Mouse (Mus musculus): Measurements from ENCODE around the gene Pitx3. TPM values are rescaled to one million over a fixed set of nuclear protein-coding genes. Genes with fewer than 3 reads are reported as not detected.
A peak's percentile ranks its signal among the peaks of the same experiment; 100 is the strongest.

Gene Pitx3
- not detected in 2 replicates for polyA plus RNA-seq (2012; rRNA removed)

DNA sequence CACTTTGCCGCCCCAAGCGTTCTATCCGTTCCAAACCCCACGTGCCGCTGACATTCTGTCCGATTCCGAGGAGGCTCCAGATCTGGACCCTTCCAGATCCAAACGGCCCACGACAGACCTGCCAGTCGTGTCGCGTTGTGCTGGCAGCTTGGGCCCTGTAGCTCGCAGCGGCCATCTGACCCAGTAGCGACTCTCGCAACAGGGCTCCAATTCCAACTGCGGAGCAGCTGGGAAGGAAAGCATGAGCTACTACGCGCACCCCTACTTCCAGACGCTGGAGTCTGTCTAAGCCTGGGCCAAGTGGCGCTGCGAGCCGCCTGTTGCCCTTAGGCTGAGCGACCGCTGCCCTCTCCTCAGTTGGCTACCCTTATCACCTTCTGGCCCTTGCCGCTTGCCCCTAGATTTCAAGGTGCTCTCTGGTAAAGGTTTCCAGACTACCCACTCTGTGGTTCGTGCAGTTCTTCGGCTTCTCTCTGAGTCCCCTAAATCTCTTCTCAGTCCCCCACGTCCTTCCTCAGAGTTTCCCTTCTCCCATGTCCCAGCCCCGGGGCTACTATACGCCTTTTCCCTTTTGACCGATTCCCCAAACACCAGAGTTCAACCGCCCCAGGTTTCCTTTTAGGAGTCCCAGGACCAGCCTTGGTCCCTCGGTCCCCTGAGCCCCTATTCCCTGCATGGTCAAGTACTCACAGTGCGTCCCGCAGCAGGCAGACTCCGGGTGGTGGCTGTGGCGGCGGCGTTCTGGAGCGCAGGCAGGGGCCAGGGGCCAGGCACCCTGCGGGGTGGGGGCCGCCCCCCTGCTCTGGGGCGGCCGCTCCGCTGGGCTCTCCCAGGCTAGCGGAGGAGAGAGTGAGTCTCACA, at the start of gene Pitx3:
Gene Pitx3 (minus strand): TSS at position 816 of the 861 bp plus-strand sequence.
- Histone ChIP-seq H3K27ac (ENCODE audit: insufficient read depth, low read length) (no peak within 1 kb of the TSS), H3K36me3 (ENCODE audit: control insufficient read depth, insufficient read depth, low read length) (no peaks in the 10 kb centered on the region), H3K4me1 (ENCODE audit: control insufficient read depth, insufficient read depth, insufficient read length) (peaks cover 7% of the 10 kb centered on the region), H3K27me3 (ENCODE audit: control insufficient read depth, insufficient read depth, low read length) (peaks cover 21% of the 10 kb centered on the region), H3K4me3 (ENCODE audit: extremely low read depth, insufficient read depth, insufficient read length) (peak within 1 kb of the TSS; percentile 48; the same call in 1 of the 2 replicates)
- TF ChIP-seq CTCF (IDR thresholded peaks at IDR 0.05; ENCODE audit: extremely low read depth, insufficient read depth, insufficient read length, insufficient replicate concordance) (no peak), POLR2A (IDR thresholded peaks at IDR 0.05; ENCODE audit: low read depth, low read length) (no peak)
- DNase-seq (ENCODE audit: low read depth in 1 of 2, low spot score in 2 of 2): no peak
- WGBS: 6% methylated on average over 46 of the region's 47 CpGs

GRCm38 (mm10) chr19:46187203-46187602, 39.1 kb upstream of the Pitx3 start:
- WGBS: 18% methylated on average over 2 of the region's 2 CpGs
- Histone ChIP-seq H3K4me1 (ENCODE audit: control insufficient read depth, insufficient read depth, insufficient read length) (no peaks in the 10 kb centered on the region; the same call in 1 of the 2 replicates), H3K27me3 (ENCODE audit: control insufficient read depth, insufficient read depth, low read length) (no peaks in the 10 kb centered on the region), H3K27ac (ENCODE audit: insufficient read depth, low read length) (no peak overlapping the region), H3K4me3 (ENCODE audit: extremely low read depth, insufficient read depth, insufficient read length) (no peak overlapping the region), H3K36me3 (ENCODE audit: control insufficient read depth, insufficient read depth, low read length) (no peaks in the 10 kb centered on the region)
- TF ChIP-seq CTCF (IDR thresholded peaks at IDR 0.05; ENCODE audit: extremely low read depth, insufficient read depth, insufficient read length, insufficient replicate concordance) (no peak), POLR2A (IDR thresholded peaks at IDR 0.05; ENCODE audit: low read depth, low read length) (no peak)
- DNase-seq (ENCODE audit: low read depth in 1 of 2, low spot score in 2 of 2): no peak

DNA sequence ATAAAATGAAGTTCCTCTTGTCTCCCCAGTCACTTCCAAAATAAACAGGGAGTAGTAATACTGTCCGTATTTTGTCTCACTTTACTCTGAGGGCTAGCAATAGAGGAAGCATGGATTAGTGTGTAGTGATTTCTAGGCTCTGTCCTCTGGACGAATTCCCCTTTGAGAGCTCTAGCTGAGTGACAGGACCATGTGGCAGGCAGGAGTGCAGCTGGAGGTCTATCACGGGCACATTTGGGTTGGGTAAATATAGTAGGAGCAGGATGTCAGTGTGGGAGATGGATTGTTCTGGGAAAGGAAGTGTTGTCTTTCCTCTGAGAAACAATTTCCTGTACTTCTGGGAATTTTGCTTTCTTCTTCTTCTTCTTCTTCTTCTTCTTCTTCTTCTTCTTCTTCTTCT, 38.5 kb upstream of the Pitx3 start:
- H3K27me3 ChIP-seq (ENCODE audit: control insufficient read depth, insufficient read depth, low read length): no peaks in the 10 kb centered on the region
- TF ChIP-seq CTCF (IDR thresholded peaks at IDR 0.05; ENCODE audit: extremely low read depth, insufficient read depth, insufficient read length, insufficient replicate concordance) (no peak), POLR2A (IDR thresholded peaks at IDR 0.05; ENCODE audit: low read depth, low read length) (no peak)
- H3K4me1 ChIP-seq (ENCODE audit: control insufficient read depth, insufficient read depth, insufficient read length): no peaks in the 10 kb centered on the region; the same call in 1 of the 2 replicates
- no peak overlapping the region for H3K27ac ChIP-seq (ENCODE audit: insufficient read depth, low read length)
- no peaks in the 10 kb centered on the region for H3K36me3 ChIP-seq (ENCODE audit: control insufficient read depth, insufficient read depth, low read length)
- DNase-seq (ENCODE audit: low read depth in 1 of 2, low spot score in 2 of 2): no peak
- 27% methylated on average over 3 of the region's 3 CpGs for WGBS
- no peak overlapping the region for H3K4me3 ChIP-seq (ENCODE audit: extremely low read depth, insufficient read depth, insufficient read length)

GRCm38 (mm10) chr19:46182241-46182640, 34.1 kb upstream of the Pitx3 start:
- no peaks in the 10 kb centered on the region for H3K36me3 ChIP-seq (ENCODE audit: control insufficient read depth, insufficient read depth, low read length)
- H3K27me3 ChIP-seq (ENCODE audit: control insufficient read depth, insufficient read depth, low read length): no peaks in the 10 kb centered on the region
- no peak for TF ChIP-seq CTCF (IDR thresholded peaks at IDR 0.05; ENCODE audit: extremely low read depth, insufficient read depth, insufficient read length, insufficient replicate concordance)
- TF ChIP-seq POLR2A (IDR thresholded peaks at IDR 0.05; ENCODE audit: low read depth, low read length): no peak
- WGBS: 92% methylated on average over 3 of the region's 3 CpGs
- no peak overlapping the region for H3K27ac ChIP-seq (ENCODE audit: insufficient read depth, low read length)
- DNase-seq (ENCODE audit: low read depth in 1 of 2, low spot score in 2 of 2): no peak
- H3K4me1 ChIP-seq (ENCODE audit: control insufficient read depth, insufficient read depth, insufficient read length): no peaks in the 10 kb centered on the region; the same call in 1 of the 2 replicates
- H3K4me3 ChIP-seq (ENCODE audit: extremely low read depth, insufficient read depth, insufficient read length): no peak overlapping the region

- no peak for DNase-seq (ENCODE audit: low read depth in 1 of 2, low spot score in 2 of 2)
- no peaks in the 10 kb centered on the region for H3K4me1 ChIP-seq (ENCODE audit: control insufficient read depth, insufficient read depth, insufficient read length)
- 86% methylated on average over 2 of the region's 2 CpGs for WGBS
- H3K36me3 ChIP-seq (ENCODE audit: control insufficient read depth, insufficient read depth, low read length): no peaks in the 10 kb centered on the region
- no peak overlapping the region for H3K27ac ChIP-seq (ENCODE audit: insufficient read depth, low read length)
- no peak overlapping the region for H3K4me3 ChIP-seq (ENCODE audit: extremely low read depth, insufficient read depth, insufficient read length)
- H3K27me3 ChIP-seq (ENCODE audit: control insufficient read depth, insufficient read depth, low read length): no peaks in the 10 kb centered on the region
- TF ChIP-seq POLR2A (IDR thresholded peaks at IDR 0.05; ENCODE audit: low read depth, low read length): no peak
- no peak for TF ChIP-seq CTCF (IDR thresholded peaks at IDR 0.05; ENCODE audit: extremely low read depth, insufficient read depth, insufficient read length, insufficient replicate concordance)
Observed at GRCm38 (mm10) chr19:46180274-46180673, 32.1 kb upstream of the Pitx3 start.

DNA sequence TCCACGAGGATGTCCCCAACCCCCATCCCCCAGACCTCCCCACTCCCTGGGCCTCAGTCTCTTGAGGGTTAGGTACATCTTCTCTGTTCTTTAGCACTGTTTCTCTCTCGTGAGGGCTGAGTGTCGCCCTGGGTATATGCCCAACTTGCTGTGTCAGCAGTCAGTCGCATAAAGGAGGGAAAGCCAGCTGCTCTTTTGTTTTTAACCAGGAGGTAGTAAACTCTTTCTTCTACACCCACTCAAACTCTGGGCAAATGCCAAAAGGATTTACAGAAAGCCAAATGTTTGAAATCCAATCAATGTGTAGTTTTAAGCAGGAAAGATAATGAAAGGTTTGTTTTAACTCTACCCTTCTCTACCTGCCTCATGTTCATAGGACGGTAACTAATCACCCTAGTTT, 28.9 kb upstream of the Pitx3 start:
- TF ChIP-seq CTCF (IDR thresholded peaks at IDR 0.05; ENCODE audit: extremely low read depth, insufficient read depth, insufficient read length, insufficient replicate concordance) (no peak), POLR2A (IDR thresholded peaks at IDR 0.05; ENCODE audit: low read depth, low read length) (no peak)
- Histone ChIP-seq H3K27me3 (ENCODE audit: control insufficient read depth, insufficient read depth, low read length) (no peaks in the 10 kb centered on the region), H3K36me3 (ENCODE audit: control insufficient read depth, insufficient read depth, low read length) (peaks cover 3% of the 10 kb centered on the region; the same call in 1 of the 2 replicates), H3K27ac (ENCODE audit: insufficient read depth, low read length) (no peak overlapping the region), H3K4me1 (ENCODE audit: control insufficient read depth, insufficient read depth, insufficient read length) (no peaks in the 10 kb centered on the region), H3K4me3 (ENCODE audit: extremely low read depth, insufficient read depth, insufficient read length) (no peak overlapping the region)
- 77% methylated on average over 5 of the region's 5 CpGs for WGBS
- no peak for DNase-seq (ENCODE audit: low read depth in 1 of 2, low spot score in 2 of 2)

DNA sequence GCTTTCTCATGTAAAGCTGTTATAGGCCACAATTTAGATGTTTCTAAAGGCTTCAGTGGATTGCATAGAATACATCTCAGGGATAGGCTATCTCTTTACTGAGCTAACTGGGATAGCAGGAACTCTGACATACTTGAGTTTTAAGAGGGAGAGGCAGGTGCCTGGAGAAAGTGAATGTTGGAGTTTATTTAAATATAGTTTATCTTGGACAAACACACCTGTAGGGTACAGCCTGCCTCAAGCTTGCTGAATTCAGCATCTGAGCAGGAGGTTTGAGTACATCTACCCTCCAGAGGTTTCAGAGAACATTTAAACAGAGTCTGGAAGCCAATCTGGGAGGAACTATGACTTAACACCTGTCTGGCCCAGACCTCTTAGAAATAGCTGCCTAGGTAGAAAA, 27.0 kb upstream of the Pitx3 start:
- no peak for DNase-seq (ENCODE audit: low read depth in 1 of 2, low spot score in 2 of 2)
- Histone ChIP-seq H3K4me1 (ENCODE audit: control insufficient read depth, insufficient read depth, insufficient read length) (no peaks in the 10 kb centered on the region), H3K27me3 (ENCODE audit: control insufficient read depth, insufficient read depth, low read length) (no peaks in the 10 kb centered on the region), H3K27ac (ENCODE audit: insufficient read depth, low read length) (no peak overlapping the region), H3K4me3 (ENCODE audit: extremely low read depth, insufficient read depth, insufficient read length) (no peak overlapping the region), H3K36me3 (ENCODE audit: control insufficient read depth, insufficient read depth, low read length) (peaks cover 5% of the 10 kb centered on the region)
- TF ChIP-seq POLR2A (IDR thresholded peaks at IDR 0.05; ENCODE audit: low read depth, low read length) (no peak), CTCF (IDR thresholded peaks at IDR 0.05; ENCODE audit: extremely low read depth, insufficient read depth, insufficient read length, insufficient replicate concordance) (no peak)
